Mouse (Mus musculus) MEL (cell line): Measurements from ENCODE around the gene Lmntd1. TPM values are rescaled to one million over a fixed set of nuclear protein-coding genes. Genes with fewer than 3 reads are reported as not detected.
"Not testable (repeated sequence)": the region's sequence is repeated elsewhere in the genome, so short reads cannot be mapped to it uniquely, and the experiment has no call there.

Experiments
- DNase-seq: peaks from one replicate; pipeline ENCODE4 v3.0.0; 2011; ENCODE audit warnings: low read depth, low spot score
- H3K27ac ChIP-seq: 2 replicates; pipeline ENCODE4 v1.5.1; 2012; ENCODE audit warnings: low read depth, mild to moderate bottlenecking, control low read depth, low read length, moderate library complexity; ENCODE audit not compliant: control insufficient read depth
- H3K27me3 ChIP-seq, 2 experiments: fragments of 150-350 bp in 1 of 2; sonication (generic) in 1 of 2; 2 replicates each; pipeline ENCODE4 v1.6.1; 2012; ENCODE audit warnings: low read length in 2 of 2, mild to moderate bottlenecking in 2 of 2, improper control_type of control experiment in 1 of 2, moderate library complexity in 1 of 2; ENCODE audit not compliant: insufficient read depth in 2 of 2, control insufficient read depth in 1 of 2
- H3K36me3 ChIP-seq, 2 experiments: 2 replicates each; pipeline ENCODE4 v1.6.1; 2012 to 2014; ENCODE audit warnings: low read length in 2 of 2, improper control_type of control experiment in 1 of 2, inconsistent platforms in 1 of 2, mild to moderate bottlenecking in 1 of 2; ENCODE audit not compliant: insufficient read depth in 2 of 2, control insufficient read depth in 1 of 2
- H3K4me1 ChIP-seq, 2 experiments: fragments of 150-350 bp in 1 of 2; sonication (generic) in 1 of 2; 2 replicates each; pipeline ENCODE4 v1.6.1; 2012; ENCODE audit warnings: low read length in 2 of 2, improper control_type of control experiment in 1 of 2, mild to moderate bottlenecking in 1 of 2; ENCODE audit not compliant: insufficient read depth in 2 of 2, control insufficient read depth in 1 of 2
- H3K4me3 ChIP-seq, 2 experiments: fragments of 150-350 bp in 1 of 2; sonication (generic) in 1 of 2; 2 replicates each; pipeline ENCODE4 v1.5.1; 2012; ENCODE audit warnings: low read depth in 2 of 2, low read length in 2 of 2, mild to moderate bottlenecking in 2 of 2, moderate library complexity in 2 of 2, control low read depth in 1 of 2, improper control_type of control experiment in 1 of 2; ENCODE audit not compliant: control insufficient read depth in 1 of 2, insufficient read depth in 1 of 2
- H3K79me2 ChIP-seq: 2 replicates; pipeline ENCODE4 v1.6.1; 2012; ENCODE audit warnings: mild to moderate bottlenecking, low read length, moderate library complexity; ENCODE audit not compliant: control insufficient read depth, poor library complexity, insufficient read depth
- H3K9ac ChIP-seq: 2 replicates; pipeline ENCODE4 v1.6.1; 2012; ENCODE audit warnings: low read depth, mild to moderate bottlenecking, control low read depth, low read length, moderate library complexity; ENCODE audit not compliant: control insufficient read depth, poor library complexity, severe bottlenecking
- H3K9me3 ChIP-seq: fragments of 150-350 bp; sonication (generic); replicated peaks from 2 replicates; pipeline ENCODE4 v1.6.1; 2012; ENCODE audit warnings: mild to moderate bottlenecking, low read length, improper control_type of control experiment, moderate library complexity; ENCODE audit not compliant: insufficient read depth
- BHLHE40 ChIP-seq: IDR thresholded peaks from 2 replicates; pipeline ENCODE4 v1.6.1; 2012; ENCODE audit warnings: low read depth, mild to moderate bottlenecking, inconsistent platforms, low read length, improper control_type of control experiment, borderline replicate concordance
- CHD1 ChIP-seq: IDR thresholded peaks from 2 replicates; pipeline ENCODE4 v1.6.1; 2012; ENCODE audit warnings: low read depth, mild to moderate bottlenecking, inconsistent platforms, low read length, improper control_type of control experiment
- CTCF ChIP-seq, 3 experiments: IDR thresholded peaks in 2 of 3; conservative IDR thresholded peaks in 1 of 3; 2 replicates each; pipeline ENCODE4 v1.5.1; 2011 to 2012; ENCODE audit warnings: low read length in 3 of 3, low read depth in 2 of 3, mild to moderate bottlenecking in 2 of 3, improper control_type of control experiment in 1 of 3, inconsistent platforms in 1 of 3, mixed read lengths in 1 of 3, moderate library complexity in 1 of 3; ENCODE audit not compliant: control insufficient read depth in 1 of 3, insufficient read depth in 1 of 3, poor library complexity in 1 of 3, severe bottlenecking in 1 of 3
- E2F4 ChIP-seq: IDR thresholded peaks from 2 replicates; pipeline ENCODE4 v1.6.1; 2011; ENCODE audit warnings: low read depth, low read length, improper control_type of control experiment, borderline replicate concordance
- ELF1 ChIP-seq: IDR thresholded peaks from 2 replicates; pipeline ENCODE4 v1.6.1; 2014; ENCODE audit warnings: low read depth, mild to moderate bottlenecking, inconsistent platforms, low read length, improper control_type of control experiment, moderate library complexity
- EP300 ChIP-seq, 2 experiments: IDR thresholded peaks; 2 replicates each; pipeline ENCODE4 v1.6.1; 2011; ENCODE audit warnings: improper control_type of control experiment in 2 of 2, low read length in 2 of 2, low read depth in 1 of 2, mild to moderate bottlenecking in 1 of 2
- ETS1 ChIP-seq: IDR thresholded peaks from 2 replicates; pipeline ENCODE4 v1.6.1; 2012; ENCODE audit warnings: low read depth, mild to moderate bottlenecking, inconsistent platforms, low read length, improper control_type of control experiment, moderate library complexity
- HCFC1 ChIP-seq: IDR thresholded peaks from 2 replicates; pipeline ENCODE4 v1.6.1; 2012; ENCODE audit warnings: low read depth, mild to moderate bottlenecking, inconsistent platforms, low read length, improper control_type of control experiment, moderate library complexity
- JUND ChIP-seq: IDR thresholded peaks from 2 replicates; pipeline ENCODE4 v1.6.1; 2011; ENCODE audit warnings: low read depth, mild to moderate bottlenecking, improper control_type of control experiment, low read length
- KAT2A ChIP-seq: conservative IDR thresholded peaks from 2 replicates; pipeline ENCODE4 v1.6.1; 2012; ENCODE audit warnings: low read depth, low read length, improper control_type of control experiment, inconsistent platforms
- MAZ ChIP-seq: IDR thresholded peaks from 2 replicates; pipeline ENCODE4 v1.6.1; 2012; ENCODE audit warnings: low read depth, mild to moderate bottlenecking, inconsistent platforms, low read length, improper control_type of control experiment
- MEF2A ChIP-seq: IDR thresholded peaks from 2 replicates; pipeline ENCODE4 v1.6.1; 2014; ENCODE audit warnings: low read depth, mild to moderate bottlenecking, inconsistent platforms, low read length, improper control_type of control experiment; ENCODE audit not compliant: poor library complexity, insufficient replicate concordance, severe bottlenecking; ENCODE audit errors: extremely low read depth
- MXI1 ChIP-seq: IDR thresholded peaks from 2 replicates; pipeline ENCODE4 v1.6.1; 2011; ENCODE audit warnings: mild to moderate bottlenecking, low read depth, low read length, improper control_type of control experiment
- MYC ChIP-seq: IDR thresholded peaks from 2 replicates; pipeline ENCODE4 v1.6.1; 2011; ENCODE audit warnings: low read depth, mild to moderate bottlenecking, low read length, improper control_type of control experiment, moderate library complexity
- NRF1 ChIP-seq: IDR thresholded peaks from 2 replicates; pipeline ENCODE4 v1.6.1; 2014; ENCODE audit warnings: low read depth, mild to moderate bottlenecking, inconsistent platforms, low read length, improper control_type of control experiment, moderate library complexity; ENCODE audit not compliant: poor library complexity, insufficient read depth, severe bottlenecking
- POLR2A ChIP-seq, 2 experiments: IDR thresholded peaks; 2 replicates each; pipeline ENCODE4 v1.6.1; 2011 to 2012; ENCODE audit warnings: low read length in 2 of 2, mild to moderate bottlenecking in 2 of 2, control low read depth in 1 of 2, improper control_type of control experiment in 1 of 2, low read depth in 1 of 2, moderate library complexity in 1 of 2; ENCODE audit not compliant: control insufficient read depth in 1 of 2, insufficient read depth in 1 of 2, poor library complexity in 1 of 2
- RAD21 ChIP-seq: IDR thresholded peaks from 2 replicates; pipeline ENCODE4 v1.6.1; 2011; ENCODE audit warnings: mild to moderate bottlenecking, low read depth, low read length, improper control_type of control experiment
- RCOR1 ChIP-seq: IDR thresholded peaks from 2 replicates; pipeline ENCODE4 v1.6.1; 2012; ENCODE audit warnings: low read depth, mild to moderate bottlenecking, inconsistent platforms, low read length, improper control_type of control experiment
- SMC3 ChIP-seq: IDR thresholded peaks from 2 replicates; pipeline ENCODE4 v1.6.1; 2011; ENCODE audit warnings: low read depth, low read length, improper control_type of control experiment
- TBP ChIP-seq: IDR thresholded peaks from 2 replicates; pipeline ENCODE4 v1.8.0; 2011; ENCODE audit warnings: low read depth, low read length, improper control_type of control experiment
- polyA plus RNA-seq, 2 experiments: library from polyadenylated mRNA; stranded (reverse) in 1 of 2; unstranded in 1 of 2; fragments of >175 nt in 1 of 2; fragments of >200 nt in 1 of 2; gene quantifications; 2 replicates each; pipeline versions ENCODE4 v1.2.1 to v1.2.4; 2012; ENCODE audit warnings: low replicate concordance in 2 of 2, low read depth in 1 of 2; ENCODE audit not compliant: insufficient read length in 2 of 2, insufficient read depth in 1 of 2, missing spikeins in 1 of 2
- total RNA-seq: library from RNA; depleted of rRNA; stranded (reverse); fragments of 300-350 nt; gene quantifications from 2 replicates; pipeline ENCODE4 v1.2.3, GENCODE M21; 2012

The Lmntd1 gene
- total and polyA plus RNA-seq, 3 experiments: not detected

- H3K9ac ChIP-seq: peak overlapping the region; percentile 53
- peak overlapping the region; percentile 55 to 76 for H3K4me3 ChIP-seq
- no peaks in the 10 kb centered on the region; a peak in 1 of 4 replicates for H3K27me3 ChIP-seq
- TF ChIP-seq NRF1 (no peak), MYC (no peak), TBP (no peak), JUND (no peak), ETS1 (peak; percentile 54), CTCF (IDR thresholded peaks at IDR 0.05 in 2 of 3, conservative IDR thresholded peaks at IDR 0.05 in 1 of 3; ENCODE audit: control insufficient read depth in 1 of 3, insufficient read depth in 1 of 3, low read depth in 2 of 3, low read length in 3 of 3, poor library complexity in 1 of 3, severe bottlenecking in 1 of 3) (no peak), RCOR1 (no peak), MXI1 (peak; percentile 17; the same call in 1 of the 2 replicates), EP300 (IDR thresholded peaks at IDR 0.05; ENCODE audit: low read depth in 1 of 2, low read length in 2 of 2) (0 out of 4 replicates have a peak, but pooled peaks of 1 of the 2 experiments have one; percentile 28), ELF1 (peak; percentile 25; the same call in 1 of the 2 replicates)
- H3K36me3 ChIP-seq: no peaks in the 10 kb centered on the region; a peak in 1 of 4 replicates
- no peaks in the 10 kb centered on the region for H3K79me2 ChIP-seq
- peak overlapping the region; percentile 53 for H3K27ac ChIP-seq
- no peaks in the 10 kb centered on the region for H3K9me3 ChIP-seq
- peak; percentile 76 for DNase-seq
- no peaks in the 10 kb centered on the region; a peak in 3 of 4 replicates for H3K4me1 ChIP-seq
Observed at GRCm38 (mm10) chr6:145339956-145340656, 274.0 kb downstream of the Lmntd1 start.

- no peaks in the 10 kb centered on the region; a peak in 1 of 4 replicates for H3K27me3 ChIP-seq
- H3K27ac ChIP-seq: no peak overlapping the region
- H3K79me2 ChIP-seq: no peaks in the 10 kb centered on the region
- H3K9ac ChIP-seq: no peak overlapping the region
- no peaks in the 10 kb centered on the region; a peak in 3 of 4 replicates for H3K4me1 ChIP-seq
- no peaks in the 10 kb centered on the region; a peak in 1 of 4 replicates for H3K36me3 ChIP-seq
- no peak for DNase-seq
- no peaks in the 10 kb centered on the region for H3K9me3 ChIP-seq
- H3K4me3 ChIP-seq: no peak overlapping the region
- no peak for TF ChIP-seq E2F4
- no peak for TF ChIP-seq MXI1
- TF ChIP-seq POLR2A (IDR thresholded peaks at IDR 0.05; ENCODE audit: control insufficient read depth in 1 of 2, insufficient read depth in 1 of 2, low read depth in 1 of 2, low read length in 2 of 2, poor library complexity in 1 of 2): no peak
- no peak for TF ChIP-seq EP300 (IDR thresholded peaks at IDR 0.05; ENCODE audit: low read depth in 1 of 2, low read length in 2 of 2)
- no peak for TF ChIP-seq KAT2A
- no peak for TF ChIP-seq SMC3
- TF ChIP-seq CHD1: no peak
- TF ChIP-seq TBP: no peak
- no peak for TF ChIP-seq RCOR1
- TF ChIP-seq BHLHE40: no peak
- no peak for TF ChIP-seq MAZ
- no peak for TF ChIP-seq ETS1
- TF ChIP-seq HCFC1: no peak
- TF ChIP-seq RAD21: no peak
- no peak for TF ChIP-seq MEF2A
Observed at GRCm38 (mm10) chr6:145338571-145339294, 275.4 kb downstream of the Lmntd1 start.

GRCm38 (mm10) chr6:145337521-145337920 is 276.6 kb downstream of the Lmntd1 start:
- not testable (repeated sequence) for H3K79me2 ChIP-seq, DNase-seq, H3K27ac ChIP-seq

More at GRCm38 (mm10) chr6:145337521-145337920, 276.6 kb downstream of the Lmntd1 start:
- H3K36me3 ChIP-seq, H3K4me3 ChIP-seq, H3K4me1 ChIP-seq, H3K9ac ChIP-seq, H3K27me3 ChIP-seq, H3K9me3 ChIP-seq: not testable (repeated sequence)
